Comparison of ENCODE assay signal across 1 mouse cellular context in the genomic region with DNA sequence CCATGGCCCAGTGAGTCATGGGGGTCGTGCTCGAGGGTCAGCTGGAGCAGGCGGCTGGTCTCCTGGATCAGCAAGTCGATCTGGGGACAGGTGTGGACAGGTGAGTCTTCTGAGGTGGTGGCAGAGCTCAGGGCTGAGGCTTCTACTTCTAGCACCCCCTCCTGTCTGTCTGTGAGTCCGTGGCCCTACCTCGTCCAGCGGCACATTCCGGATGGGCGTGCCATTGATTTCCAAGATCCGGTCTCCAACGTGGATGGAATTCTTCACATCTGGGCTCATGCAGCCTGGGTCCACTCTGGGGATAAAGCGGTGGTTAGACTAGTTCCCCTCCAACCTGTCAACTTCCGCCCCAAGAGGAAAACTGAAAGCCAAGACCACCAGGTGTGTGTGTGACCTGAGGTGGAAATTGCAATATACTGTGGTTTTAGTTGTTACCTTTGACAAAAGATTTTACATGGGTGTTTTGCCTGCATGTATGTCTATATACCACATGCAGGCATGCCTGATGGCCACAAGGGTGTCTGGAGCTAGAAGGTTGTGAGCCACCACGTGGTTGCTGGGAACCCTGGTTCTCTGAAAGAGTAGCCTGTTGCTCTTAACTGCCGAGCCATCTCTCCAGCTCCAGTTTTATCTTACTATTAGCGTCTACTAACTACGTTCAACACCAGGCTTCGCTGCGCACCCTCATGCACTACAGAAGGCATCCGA.
TF ChIP-seq lines count a peak whose summit lies in the region.

No protein-coding gene starts in this region.

TF ChIP-seq in ES-E14, 5 proteins besides CTCF, POLR2A, EP300 and RAD21 (continued from another document):
- TF ChIP-seq MAFK (IDR thresholded peaks at IDR 0.05; ENCODE audit: insufficient read depth, low read depth, low read length): no peak
- no peak for TF ChIP-seq HCFC1 (IDR thresholded peaks at IDR 0.05; ENCODE audit: borderline replicate concordance, insufficient read depth, low read length)
- TF ChIP-seq CHD2 (IDR thresholded peaks at IDR 0.05; ENCODE audit: low read depth, low read length): no peak
TF ChIP-seq in ES-E14: peak in this region for 0.
